Mouse (Mus musculus): ENCODE measurements around the gene Hist2h2ac.
"Not testable (repeated sequence)": the region's sequence is repeated elsewhere in the genome, so short reads cannot be mapped to it uniquely, and the experiment has no call there.

Hist2h2ac gene

DNA sequence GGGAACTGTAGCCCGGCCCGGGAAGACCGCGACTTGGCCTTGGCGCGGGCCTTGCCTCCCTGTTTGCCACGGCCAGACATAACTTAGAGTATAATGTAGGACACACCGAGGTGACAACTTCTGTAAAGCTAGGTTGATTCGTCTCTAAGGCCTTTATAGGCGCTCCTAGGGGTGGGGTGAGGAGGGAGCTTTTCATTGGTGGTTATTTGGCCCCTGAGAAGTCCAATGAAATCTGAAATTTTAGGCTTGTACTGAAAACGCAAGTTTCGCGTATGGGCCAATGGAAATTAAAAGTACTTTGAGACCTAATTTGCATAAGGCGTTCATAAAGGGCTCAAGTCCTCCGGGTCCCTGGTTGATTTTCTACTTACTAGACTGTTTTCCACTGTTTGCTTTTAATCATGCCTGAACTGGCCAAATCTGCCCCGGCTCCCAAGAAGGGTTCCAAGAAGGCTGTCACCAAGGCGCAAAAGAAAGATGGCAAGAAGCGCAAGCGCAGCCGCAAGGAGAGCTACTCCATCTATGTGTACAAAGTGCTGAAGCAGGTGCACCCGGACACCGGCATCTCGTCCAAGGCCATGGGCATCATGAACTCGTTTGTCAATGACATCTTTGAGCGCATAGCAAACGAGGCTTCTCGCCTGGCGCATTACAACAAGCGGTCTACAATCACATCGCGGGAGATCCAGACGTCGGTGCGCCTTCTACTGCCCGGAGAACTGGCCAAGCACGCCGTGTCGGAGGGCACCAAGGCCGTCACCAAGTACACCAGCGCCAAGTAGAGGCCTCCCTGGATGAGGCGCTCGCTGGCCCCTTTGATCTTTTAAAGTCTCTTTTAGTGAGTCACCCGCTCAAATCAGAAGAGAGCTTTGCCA is at the start of gene Hist2h2ac, which contains the start of gene Hist2h2be:
Gene Hist2h2ac (minus strand): TSS at position 116 of the 875 bp plus-strand sequence.
Gene Hist2h2be (plus strand): TSS at position 355 of the 875 bp plus-strand sequence.
- peak; percentile 90 for DNase-seq (ENCODE audit: low read depth, low spot score)

DNA sequence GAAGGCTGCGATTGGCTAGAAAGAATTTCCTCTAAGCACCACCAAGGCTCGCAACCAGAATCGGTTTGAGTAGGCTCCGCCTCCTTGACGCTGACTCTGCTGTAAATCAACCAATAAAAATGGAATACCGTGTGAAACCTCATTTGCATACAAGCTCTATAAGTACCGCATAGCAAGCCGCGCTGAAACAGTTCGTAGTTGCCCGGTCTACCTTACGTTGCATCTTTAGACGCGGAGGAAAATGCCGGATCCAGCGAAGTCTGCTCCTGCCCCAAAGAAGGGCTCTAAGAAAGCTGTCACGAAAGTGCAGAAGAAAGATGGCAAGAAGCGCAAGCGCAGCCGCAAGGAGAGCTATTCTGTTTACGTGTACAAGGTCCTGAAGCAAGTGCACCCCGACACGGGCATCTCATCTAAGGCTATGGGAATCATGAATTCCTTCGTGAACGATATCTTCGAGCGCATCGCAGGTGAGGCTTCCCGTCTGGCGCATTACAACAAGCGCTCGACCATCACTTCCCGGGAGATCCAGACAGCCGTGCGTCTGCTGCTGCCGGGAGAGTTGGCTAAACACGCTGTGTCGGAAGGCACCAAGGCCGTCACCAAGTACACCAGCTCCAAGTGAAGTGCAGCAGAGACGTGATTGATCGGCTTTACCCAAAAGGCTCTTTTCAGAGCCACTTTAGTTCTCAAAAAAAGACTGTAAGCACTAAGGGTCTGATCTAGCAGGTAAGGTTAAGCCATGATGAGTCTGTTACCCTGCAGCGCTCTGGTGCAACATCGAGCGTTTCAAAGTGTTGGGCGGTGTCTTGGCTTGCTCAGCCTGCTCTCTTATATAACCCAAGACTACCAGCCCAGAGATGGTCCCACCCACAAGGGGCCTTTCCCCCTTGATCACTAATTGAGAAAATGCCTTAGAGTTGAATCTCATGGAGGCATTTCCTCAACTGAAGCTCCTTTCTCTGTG is 49.1 kb upstream of the Hist2h2ac start, which contains the start of gene Hist2h2bb:
Gene Hist2h2bb (plus strand): TSS at position 242 of the 964 bp plus-strand sequence.
- peak; percentile 95 for DNase-seq (ENCODE audit: low read depth, low spot score)

DNA sequence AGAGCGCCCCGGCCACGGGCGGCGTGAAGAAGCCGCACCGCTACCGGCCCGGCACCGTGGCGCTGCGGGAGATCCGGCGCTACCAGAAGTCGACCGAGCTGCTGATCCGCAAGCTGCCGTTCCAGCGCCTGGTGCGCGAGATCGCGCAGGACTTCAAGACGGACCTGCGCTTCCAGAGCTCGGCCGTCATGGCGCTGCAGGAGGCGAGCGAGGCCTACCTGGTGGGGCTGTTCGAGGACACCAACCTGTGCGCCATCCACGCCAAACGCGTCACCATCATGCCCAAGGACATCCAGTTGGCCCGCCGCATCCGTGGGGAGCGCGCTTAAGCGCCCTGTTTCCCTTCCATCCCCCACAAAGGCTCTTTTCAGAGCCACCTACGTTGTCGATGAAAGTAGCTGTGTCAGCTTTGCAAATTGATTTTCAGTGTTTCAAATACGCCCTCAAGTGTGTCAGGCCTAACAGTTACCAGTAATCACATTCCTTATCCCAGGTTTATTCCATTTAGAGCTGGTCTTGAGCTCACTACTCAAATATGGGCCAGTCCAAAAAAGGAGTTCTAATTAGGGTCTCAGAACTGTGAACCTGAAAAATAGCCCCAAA is 48.2 kb upstream of the Hist2h2ac start:
- not testable (repeated sequence) for DNase-seq (ENCODE audit: low read depth, low spot score)

DNA sequence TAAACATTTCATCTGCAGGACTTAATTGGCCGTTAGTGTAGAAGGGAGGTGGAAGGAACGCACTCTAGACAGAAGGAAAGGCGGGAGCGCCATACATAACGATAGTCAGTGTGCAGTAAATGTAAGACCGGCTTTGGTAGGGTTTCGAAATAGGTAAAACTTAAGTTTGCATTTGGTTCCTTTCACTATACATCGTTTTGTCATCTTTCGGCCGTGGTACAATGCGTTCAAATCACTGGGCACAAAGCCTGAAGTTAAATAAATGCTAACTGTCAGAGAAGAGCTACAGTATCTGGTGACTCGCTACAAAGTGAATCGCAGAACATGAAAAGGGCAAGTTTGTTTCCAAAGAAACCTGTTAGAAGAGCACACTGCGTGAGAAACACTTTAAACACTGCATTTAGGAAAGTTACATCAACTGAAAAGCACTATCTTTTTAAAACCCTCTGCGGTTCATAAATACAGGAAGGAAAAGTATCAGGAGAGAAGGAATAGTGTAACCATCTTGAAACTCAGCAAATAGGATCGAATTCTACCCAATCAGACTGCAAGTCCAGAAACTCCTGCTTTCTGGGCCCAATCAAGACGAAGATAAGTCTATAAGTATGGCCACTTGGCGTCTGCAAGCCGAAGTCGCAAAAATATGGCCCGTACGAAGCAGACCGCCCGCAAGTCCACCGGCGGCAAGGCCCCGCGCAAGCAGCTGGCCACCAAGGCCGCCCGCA is 47.5 kb upstream of the Hist2h2ac start, which contains the start of gene Hist2h3b:
Gene Hist2h3b (plus strand): TSS at position 604 of the 725 bp plus-strand sequence.
- DNase-seq (ENCODE audit: low read depth, low spot score), result peak; percentile 83

- DNase-seq (ENCODE audit: low read depth, low spot score), result no peak
Observed at GRCm38 (mm10) chr3:96267541-96267940, 46.9 kb upstream of the Hist2h2ac start.

DNA sequence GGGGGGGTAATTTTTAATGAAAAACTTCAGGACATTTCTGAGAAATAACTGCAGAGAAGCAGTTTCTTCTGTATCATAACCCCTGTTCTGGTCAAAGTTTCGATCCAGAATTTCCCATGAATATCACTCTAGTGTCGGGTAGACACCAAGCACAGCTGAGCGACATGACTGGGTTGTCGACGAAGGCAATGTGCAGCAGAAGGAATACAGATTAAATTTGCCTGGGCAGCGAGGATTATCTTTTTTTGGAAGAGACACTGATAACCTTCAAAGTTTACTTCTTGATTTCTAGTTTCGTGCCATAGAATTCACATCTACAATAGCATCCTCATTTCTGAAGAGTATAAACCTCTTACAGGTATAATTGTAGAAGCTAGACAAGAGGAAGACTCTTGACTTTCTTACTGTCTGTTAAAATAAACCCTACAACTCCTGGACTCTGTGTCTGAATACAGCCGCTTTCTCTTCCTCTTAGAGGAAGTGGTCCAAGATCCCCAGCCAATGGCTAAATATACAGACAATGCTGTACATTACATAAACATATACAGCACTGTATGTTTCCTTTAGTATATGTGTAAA is 45.5 kb upstream of the Hist2h2ac start:
- no peak for DNase-seq (ENCODE audit: low read depth, low spot score)

DNA sequence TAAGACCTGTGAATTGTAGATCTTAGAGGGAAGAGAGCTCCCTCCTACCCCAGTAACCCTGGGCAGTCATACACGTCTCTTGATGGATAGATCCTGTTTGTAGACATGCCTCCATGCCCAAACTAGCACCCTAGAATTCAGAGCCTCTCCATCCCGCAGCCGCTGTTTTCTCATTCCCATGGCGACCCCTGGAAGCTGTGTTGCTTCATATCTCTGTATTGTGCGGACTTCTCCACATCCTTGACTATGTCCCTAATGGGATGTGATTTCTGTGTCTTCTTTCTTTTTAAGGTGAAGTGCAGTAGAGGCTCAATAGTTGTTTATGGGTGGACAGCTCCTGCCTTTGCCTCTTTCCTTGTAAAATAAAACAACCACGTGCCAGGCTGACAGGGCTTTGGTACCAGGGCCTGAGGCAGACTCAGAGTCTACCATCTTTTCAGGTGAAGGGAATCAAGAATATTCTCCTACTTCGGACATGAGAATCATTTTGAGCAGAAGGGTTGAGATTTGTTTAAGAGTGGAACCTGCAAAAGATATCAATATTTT is 43.8 kb upstream of the Hist2h2ac start:
- no peak for DNase-seq (ENCODE audit: low read depth, low spot score)

DNA sequence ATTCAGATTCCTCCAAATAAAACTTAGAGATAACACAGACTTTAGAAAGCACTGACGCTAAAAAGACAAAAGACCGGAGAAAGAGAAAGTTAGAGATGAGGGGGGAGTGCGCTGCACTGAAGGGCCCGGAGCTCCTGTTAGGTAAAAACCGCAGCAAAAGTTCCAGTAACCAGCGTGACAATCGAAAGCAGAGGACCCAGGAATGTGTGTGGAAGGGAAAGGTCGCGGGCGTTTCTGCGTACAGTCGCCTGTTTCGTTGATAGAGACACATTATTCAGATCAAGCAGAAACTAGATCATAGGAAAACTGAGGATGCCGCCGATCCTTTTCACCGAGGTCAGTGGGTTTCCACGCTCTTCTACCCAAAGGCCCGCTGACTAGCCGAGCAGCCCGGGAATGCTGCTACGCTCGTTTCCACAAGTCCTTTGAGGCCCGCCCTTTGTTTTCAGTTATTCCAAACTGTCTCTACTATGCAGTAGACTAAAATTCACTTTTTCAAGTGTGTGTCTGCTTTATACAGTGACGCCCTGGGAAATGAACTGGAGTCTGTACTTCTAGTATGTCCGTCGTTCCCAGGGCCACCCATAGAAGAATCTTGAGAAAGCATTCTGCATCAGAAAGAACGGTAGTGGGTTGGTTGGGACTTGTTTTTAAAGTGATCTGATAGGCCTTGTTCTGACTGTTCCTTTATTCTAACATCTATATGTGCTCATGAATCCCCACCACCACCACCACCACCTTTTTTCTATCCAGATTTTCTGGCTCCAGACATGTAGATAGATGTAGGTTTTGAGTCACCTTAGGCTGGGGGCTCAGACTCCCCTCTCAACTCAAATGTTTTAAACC is 43.1 kb upstream of the Hist2h2ac start:
- DNase-seq (ENCODE audit: low read depth, low spot score), result no peak

- peak; percentile 93 for DNase-seq (ENCODE audit: low read depth, low spot score)
Observed at GRCm38 (mm10) chr3:96262979-96263550, 42.4 kb upstream of the Hist2h2ac start, which contains the start of gene Hist2h4. Hist2h4 (minus strand) TSS chr3:96263311.

GRCm38 (mm10) chr3:96262216-96262875 is 41.7 kb upstream of the Hist2h2ac start:
- peak; percentile 72 for DNase-seq (ENCODE audit: low read depth, low spot score)

DNA sequence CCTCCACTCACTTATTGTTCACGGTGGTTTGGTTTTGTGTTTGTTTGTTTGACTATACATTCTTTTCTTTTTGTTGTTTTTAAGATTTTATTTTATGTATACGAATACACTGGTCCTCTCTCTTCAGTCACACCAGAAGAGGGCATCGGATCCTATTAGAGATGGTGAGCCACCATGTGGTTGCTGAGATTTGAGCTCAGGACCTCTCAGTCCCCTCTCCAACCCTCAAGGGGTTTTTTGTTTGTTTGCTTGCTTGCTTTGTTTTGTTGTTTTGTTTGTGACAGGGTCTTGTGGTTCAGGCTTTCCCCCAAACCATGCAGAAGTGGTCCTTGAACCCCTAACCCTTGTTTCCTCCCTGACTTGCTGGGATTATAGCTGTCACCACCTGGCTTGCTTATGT is 40.9 kb upstream of the Hist2h2ac start:
- DNase-seq (ENCODE audit: low read depth, low spot score), result no peak

GRCm38 (mm10) chr3:96260220-96260619 is 39.5 kb upstream of the Hist2h2ac start:
- DNase-seq (ENCODE audit: low read depth, low spot score), result no peak

DNA sequence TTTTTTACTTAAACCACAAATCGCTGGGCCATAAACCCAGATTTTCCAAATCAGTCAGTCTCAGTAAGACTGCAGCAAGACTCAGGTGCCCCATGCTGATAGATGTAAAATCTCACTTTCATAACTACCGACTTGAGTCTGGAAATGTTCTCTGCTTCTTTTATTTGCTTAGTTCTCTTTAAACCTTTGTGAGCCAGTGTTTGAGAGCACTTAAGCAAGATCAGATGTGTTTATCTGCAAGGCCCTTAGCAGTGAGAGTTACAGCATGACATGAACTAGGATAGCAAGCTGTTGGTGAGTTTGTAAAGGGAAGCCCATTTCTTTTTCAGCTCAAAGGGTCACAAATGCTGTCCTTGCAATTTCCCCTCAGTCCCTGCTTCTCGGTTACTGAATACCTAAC is 36.5 kb upstream of the Hist2h2ac start:
- DNase-seq (ENCODE audit: low read depth, low spot score), result no peak

- no peak for DNase-seq (ENCODE audit: low read depth, low spot score)
Observed at GRCm38 (mm10) chr3:96255926-96256593, 35.4 kb upstream of the Hist2h2ac start.

GRCm38 (mm10) chr3:96254683-96255355 is 34.1 kb upstream of the Hist2h2ac start:
- DNase-seq (ENCODE audit: low read depth, low spot score), result no peak

GRCm38 (mm10) chr3:96251787-96252186 is 31.1 kb upstream of the Hist2h2ac start:
- no peak for DNase-seq (ENCODE audit: low read depth, low spot score)

DNA sequence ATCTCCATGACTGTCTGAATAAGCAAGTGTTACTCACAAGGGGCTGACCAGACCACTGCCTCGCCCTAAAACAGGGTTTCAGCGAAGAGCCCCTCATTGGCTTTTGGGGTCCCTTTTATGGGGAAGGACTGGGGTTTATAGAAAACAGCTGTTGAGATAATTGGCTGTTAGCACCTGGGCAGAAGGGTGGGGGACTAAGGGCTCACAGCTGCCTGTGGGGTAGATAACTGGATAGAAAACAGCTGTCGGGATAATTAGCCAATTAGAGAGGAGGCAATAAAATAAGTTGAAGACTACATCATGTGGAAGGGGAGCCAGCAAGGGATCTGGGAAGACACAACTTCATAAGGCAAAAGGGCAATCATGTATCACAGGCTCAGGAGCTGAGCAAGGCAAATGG is 30.2 kb upstream of the Hist2h2ac start:
- DNase-seq (ENCODE audit: low read depth, low spot score), result no peak
